Mouse (Mus musculus): ENCODE results near the gene Nlgn1.
A peak's percentile ranks its signal among the peaks of the same experiment; 100 is the strongest.

Nlgn1 gene

GRCm38 (mm10) chr3:26332400-26333238 lies at the start of gene Nlgn1:
TSS of gene Nlgn1 (minus strand) at chr3:26332460.
- DNase-seq = no peak

DNA sequence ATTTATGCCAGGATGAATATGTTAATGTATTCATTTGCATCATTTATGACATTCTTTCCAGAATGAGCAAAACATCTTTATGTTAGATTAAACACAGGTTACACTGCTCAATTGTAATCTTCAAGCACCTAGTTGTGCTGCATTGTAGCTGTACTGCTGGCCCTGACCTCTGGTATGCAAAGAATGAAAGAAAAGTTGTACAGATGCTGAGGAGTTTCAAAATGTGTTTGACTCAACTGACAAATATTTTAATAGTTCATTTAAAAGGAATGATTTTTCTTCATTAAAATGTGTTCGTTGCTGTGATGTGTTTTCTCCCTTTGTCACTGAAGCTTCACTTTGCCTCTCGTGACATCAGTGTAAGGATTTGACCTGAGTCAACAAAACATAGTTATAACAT lies 46.0 kb upstream of the Nlgn1 start:
- DNase-seq = no peak

DNA sequence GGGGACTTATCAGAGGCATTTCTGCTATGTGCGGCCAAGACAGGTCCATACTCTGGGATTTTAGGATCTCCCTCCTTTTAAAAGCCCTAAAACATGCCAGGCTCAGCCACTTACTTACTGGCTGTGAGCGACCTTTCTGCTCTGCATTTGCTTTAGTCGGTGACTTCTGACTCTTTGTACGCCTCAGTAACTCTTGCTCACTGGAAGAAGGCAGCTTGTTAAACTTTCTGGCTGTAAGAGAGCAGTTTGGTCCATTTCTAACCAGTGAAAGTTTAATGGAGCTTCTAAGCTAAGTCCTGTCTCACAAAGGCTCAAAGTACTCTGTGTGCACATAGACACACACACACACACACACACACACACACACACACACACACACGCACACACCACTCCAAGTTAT lies 22.8 kb upstream of the Nlgn1 start:
- no peak for DNase-seq

DNA sequence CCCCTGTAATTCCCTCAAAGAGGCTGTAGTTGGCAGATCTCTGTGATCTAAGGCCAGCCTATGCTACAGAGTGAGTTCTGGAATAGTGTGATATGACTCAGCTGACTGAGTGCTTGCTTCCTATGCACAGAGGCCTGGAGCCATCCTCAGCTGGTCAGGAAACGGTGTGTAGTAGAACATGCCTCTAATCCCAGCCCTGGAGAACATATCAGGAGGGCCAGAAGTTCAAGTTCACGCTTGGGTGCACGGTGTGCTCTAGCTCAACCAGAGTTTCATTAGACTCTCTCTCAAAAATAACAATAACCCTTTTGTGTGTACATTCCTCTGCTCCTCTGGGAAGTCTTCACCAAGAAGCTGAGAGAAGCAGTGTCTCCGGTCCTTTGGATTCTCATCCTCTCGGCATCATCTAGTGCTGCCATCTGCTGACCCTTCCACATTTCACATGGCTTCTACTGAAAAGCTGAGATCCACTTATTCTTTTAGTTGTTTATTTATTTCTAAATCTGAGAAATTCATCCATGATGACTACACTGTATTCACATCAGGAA lies 22.3 kb upstream of the Nlgn1 start:
- no peak for DNase-seq

GRCm38 (mm10) chr3:26337495-26337894 lies 5.2 kb upstream of the Nlgn1 start:
- no peak for DNase-seq

DNA sequence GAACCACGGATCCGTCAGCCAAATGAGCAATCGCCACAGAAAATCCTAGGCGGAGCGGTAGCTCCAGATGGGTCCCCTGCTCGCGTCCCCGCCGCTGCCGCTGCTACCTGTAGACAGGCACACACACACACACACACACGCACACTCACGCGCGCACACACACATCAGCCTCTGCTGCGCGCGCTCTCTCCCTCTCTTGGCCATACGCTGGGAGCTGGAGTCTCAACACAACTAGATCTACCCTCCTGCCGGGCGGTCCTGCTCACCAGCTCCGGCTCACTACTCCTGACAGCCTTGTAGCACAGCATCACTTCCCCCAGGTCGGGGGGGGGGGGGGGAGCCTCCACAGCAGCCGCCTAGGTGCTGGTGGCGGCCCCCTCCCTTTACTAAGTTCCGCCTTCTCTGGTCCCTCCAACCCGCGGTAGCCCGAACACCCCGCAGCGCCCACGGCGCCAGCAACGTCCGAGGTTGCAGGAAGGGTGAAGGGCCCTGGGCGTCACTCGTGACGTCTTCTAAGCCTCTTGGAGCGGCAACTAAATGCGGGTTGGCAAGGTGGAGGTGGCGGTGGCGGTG lies 1.1 kb upstream of the Nlgn1 start:
- no peak for DNase-seq

DNA sequence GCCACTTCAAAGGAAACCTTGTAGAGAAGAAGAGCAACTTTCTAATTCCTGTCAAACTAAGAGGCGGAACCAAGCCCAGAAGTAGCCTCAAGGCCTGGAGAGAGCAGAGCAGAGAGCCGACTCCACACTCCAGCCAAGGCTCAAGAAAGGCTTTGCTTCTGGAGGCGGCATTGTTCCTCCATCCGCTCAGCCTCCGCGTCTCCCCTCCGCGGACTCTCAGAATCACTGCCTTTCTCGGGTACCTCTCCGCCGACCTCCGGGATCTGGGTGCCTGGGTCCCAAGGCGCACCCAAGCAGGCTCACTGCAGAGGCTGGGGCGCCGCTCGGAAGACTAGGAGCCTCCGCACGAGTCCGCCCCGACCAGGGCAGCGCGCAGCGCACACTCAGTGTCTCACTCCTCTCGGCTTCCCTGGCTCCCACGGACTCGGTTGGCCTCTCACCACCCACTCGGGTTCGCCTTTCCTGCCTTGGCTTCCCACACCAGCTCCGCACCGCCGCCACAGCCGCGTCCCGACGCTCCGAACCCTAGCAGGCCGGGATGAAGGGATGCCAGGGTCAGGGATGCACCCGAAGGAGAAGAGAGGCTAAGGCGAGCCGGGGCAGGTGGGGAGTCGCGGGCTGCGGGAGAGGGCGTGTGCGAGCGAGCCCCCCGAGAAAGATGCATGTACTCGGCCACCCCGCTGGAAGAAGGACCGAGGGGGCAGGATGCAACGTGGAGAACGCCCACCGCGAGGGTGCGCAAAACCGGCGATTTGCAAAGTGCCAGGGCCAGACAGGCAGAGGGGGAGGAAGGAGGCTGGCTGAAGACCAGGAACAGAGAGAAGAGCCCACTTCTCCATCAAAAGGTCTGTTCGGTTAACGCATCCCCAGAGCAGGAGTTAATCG lies 841 bp downstream of the Nlgn1 start:
- no peak for DNase-seq

- DNase-seq = no peak
Measured at GRCm38 (mm10) chr3:26330863-26331176, 1.4 kb downstream of the Nlgn1 start.

DNA sequence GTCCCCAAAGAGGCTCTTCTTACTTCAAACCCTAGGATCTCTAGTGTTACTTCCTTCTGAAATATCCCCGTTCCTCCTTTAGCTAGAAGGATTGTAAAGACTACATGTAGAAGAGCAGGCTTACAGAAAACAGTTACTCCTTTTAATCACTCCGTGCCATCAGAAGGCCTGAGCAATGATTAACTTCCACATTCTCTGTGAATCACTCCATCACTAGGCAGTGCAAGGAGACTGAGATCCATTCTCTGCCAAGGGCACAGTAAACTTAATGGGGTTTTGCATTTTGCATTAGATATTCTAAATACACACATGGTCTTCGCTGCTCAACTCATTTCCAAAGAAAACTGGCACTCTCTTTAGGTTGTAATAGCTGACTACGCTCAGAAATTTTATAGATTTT lies 2.2 kb downstream of the Nlgn1 start:
- DNase-seq = no peak

GRCm38 (mm10) chr3:26324510-26324909 lies 7.8 kb downstream of the Nlgn1 start:
- no peak for DNase-seq

DNA sequence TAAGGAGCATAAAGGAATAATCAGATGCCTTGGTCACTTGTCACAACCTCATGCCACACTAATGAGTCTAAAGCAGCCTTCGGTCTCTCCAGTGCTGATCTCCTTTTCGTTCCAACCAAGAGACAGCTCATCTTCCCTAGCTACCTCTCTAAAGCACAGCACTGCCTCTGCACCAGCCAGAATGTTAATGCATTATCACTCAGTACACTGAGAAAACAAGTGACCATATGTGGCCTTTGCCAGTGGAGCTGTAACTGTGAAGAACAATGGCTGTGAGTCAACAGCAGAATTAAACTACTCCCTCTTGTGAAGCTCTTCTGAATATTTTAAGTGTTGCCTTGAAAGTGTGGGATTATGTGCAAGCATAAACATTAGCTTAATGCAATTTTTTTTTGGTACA lies 14.9 kb downstream of the Nlgn1 start:
- DNase-seq = no peak

GRCm38 (mm10) chr3:26297869-26298268 lies 34.4 kb downstream of the Nlgn1 start:
- DNase-seq = no peak

GRCm38 (mm10) chr3:26270894-26271795 lies 61.1 kb downstream of the Nlgn1 start:
- DNase-seq = no peak

- DNase-seq = no peak
Measured at GRCm38 (mm10) chr3:26246564-26246963, 85.7 kb downstream of the Nlgn1 start.

GRCm38 (mm10) chr3:26243274-26243673 lies 89.0 kb downstream of the Nlgn1 start:
- no peak for DNase-seq

DNA sequence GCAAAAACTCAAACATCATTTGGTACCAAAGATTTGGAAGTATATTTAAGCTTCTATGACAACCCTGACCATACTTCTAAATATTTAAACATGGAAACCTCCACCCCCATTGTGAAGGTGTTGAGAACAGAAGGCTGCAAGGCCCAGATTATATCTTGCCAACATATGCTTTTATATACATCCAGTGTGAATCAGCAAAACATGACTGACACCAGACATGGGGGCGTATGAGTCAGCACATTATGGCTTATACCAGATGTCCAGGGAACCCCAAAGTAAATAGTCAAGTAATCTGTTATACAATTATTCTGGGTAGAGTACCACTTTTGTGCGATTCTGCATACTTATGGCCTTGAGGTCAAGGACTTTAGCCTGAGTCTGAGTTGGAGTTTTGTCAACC lies 102.3 kb downstream of the Nlgn1 start:
- no peak for DNase-seq

GRCm38 (mm10) chr3:26228827-26229226 lies 103.4 kb downstream of the Nlgn1 start:
- DNase-seq = peak; percentile 0

DNA sequence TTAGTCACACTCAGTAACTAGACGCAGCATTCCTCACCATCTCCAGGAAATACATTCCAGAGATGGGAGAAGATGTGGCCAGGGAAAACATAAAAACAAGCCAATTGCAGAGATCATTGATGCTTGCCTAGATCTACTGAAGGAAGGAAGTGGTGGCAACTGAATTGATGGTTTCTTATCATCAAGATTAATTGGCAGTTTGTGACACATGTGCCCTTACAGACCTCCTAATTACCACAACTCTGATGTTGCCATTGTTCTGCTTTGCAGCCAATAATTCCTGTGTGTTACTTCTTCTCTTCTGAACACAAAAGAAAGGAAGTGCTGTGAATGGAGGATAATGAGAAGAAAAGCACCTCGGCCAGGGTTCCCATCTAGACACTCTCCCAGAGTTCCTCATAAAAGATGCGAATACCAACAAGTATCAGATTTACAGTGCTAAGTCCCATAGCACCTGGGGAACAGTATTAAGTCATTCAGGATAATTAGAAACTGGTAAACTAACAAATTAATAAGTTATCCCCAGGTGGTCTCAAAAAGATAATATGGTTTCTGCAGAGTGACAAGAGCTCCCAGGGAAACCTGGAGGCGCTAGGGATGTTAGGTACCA lies 104.0 kb downstream of the Nlgn1 start:
- DNase-seq = no peak

GRCm38 (mm10) chr3:26223500-26223899 lies 108.8 kb downstream of the Nlgn1 start:
- DNase-seq = no peak

GRCm38 (mm10) chr3:26216231-26216630 lies 116.0 kb downstream of the Nlgn1 start:
- no peak for DNase-seq

GRCm38 (mm10) chr3:26202702-26203101 lies 129.6 kb downstream of the Nlgn1 start:
- DNase-seq = no peak

DNA sequence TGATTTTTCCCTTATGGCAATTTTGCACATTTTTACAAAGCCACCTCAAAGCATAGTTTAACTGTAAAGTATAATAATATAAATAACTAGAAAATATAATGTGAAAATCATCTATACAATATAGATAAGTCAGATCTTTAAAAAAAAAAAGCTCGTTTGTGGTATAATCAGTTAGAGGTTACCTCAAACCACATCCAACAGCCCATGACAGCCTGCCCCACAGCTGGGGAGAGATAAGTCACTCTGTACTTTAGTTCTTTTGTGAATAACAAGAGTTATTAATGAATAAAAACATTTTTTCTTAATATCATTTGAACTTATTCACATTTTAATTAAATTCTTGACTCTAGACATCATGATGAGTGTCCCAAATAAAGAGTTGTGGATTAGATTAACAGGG lies 130.8 kb downstream of the Nlgn1 start:
- DNase-seq = no peak
